Mouse (Mus musculus): ENCODE results near the gene Wdr78. TPM values are rescaled to one million over a fixed set of nuclear protein-coding genes. Genes with fewer than 3 reads are reported as not detected.

Gene Wdr78
- polyA plus RNA-seq, 1 experiment, result 8.5 TPM

GRCm38 (mm10) chr4:103119229-103120027 lies 5.1 kb upstream of the Wdr78 start:
- TF ChIP-seq POLR2A (IDR thresholded peaks at IDR 0.05; ENCODE audit: borderline replicate concordance, extremely low read depth, insufficient read depth, insufficient read length, poor library complexity, severe bottlenecking) (peak; percentile 87), CTCF (IDR thresholded peaks at IDR 0.05; ENCODE audit: borderline replicate concordance, extremely low read depth, insufficient read depth, insufficient read length) (no peak)

GRCm38 (mm10) chr4:103118888-103119228 lies 4.5 kb upstream of the Wdr78 start:
- DNase-seq (ENCODE audit: low read depth), result no peak
- TF ChIP-seq CTCF (IDR thresholded peaks at IDR 0.05; ENCODE audit: borderline replicate concordance, extremely low read depth, insufficient read depth, insufficient read length) (no peak), POLR2A (IDR thresholded peaks at IDR 0.05; ENCODE audit: borderline replicate concordance, extremely low read depth, insufficient read depth, insufficient read length, poor library complexity, severe bottlenecking) (no peak)

More at GRCm38 (mm10) chr4:103119229-103120027, 5.1 kb upstream of the Wdr78 start:
- DNase-seq (ENCODE audit: low read depth), result peak; percentile 85

GRCm38 (mm10) chr4:103113402-103113801 lies 953 bp downstream of the Wdr78 start:
- TF ChIP-seq CTCF (IDR thresholded peaks at IDR 0.05; ENCODE audit: borderline replicate concordance, extremely low read depth, insufficient read depth, insufficient read length), result no peak
- no peak for TF ChIP-seq POLR2A (IDR thresholded peaks at IDR 0.05; ENCODE audit: borderline replicate concordance, extremely low read depth, insufficient read depth, insufficient read length, poor library complexity, severe bottlenecking)
- DNase-seq (ENCODE audit: low read depth), result no peak

- peak; percentile 63 for DNase-seq (ENCODE audit: low read depth)
These were observed 1.7 kb downstream of the Wdr78 start for GRCm38 (mm10) chr4:103112651-103113050.

GRCm38 (mm10) chr4:103098532-103098931 lies 15.8 kb downstream of the Wdr78 start:
- TF ChIP-seq CTCF (IDR thresholded peaks at IDR 0.05; ENCODE audit: borderline replicate concordance, extremely low read depth, insufficient read depth, insufficient read length) (no peak), POLR2A (IDR thresholded peaks at IDR 0.05; ENCODE audit: borderline replicate concordance, extremely low read depth, insufficient read depth, insufficient read length, poor library complexity, severe bottlenecking) (no peak)
- DNase-seq (ENCODE audit: low read depth), result no peak

More at GRCm38 (mm10) chr4:103112651-103113050, 1.7 kb downstream of the Wdr78 start:
- TF ChIP-seq POLR2A (IDR thresholded peaks at IDR 0.05; ENCODE audit: borderline replicate concordance, extremely low read depth, insufficient read depth, insufficient read length, poor library complexity, severe bottlenecking) (no peak), CTCF (IDR thresholded peaks at IDR 0.05; ENCODE audit: borderline replicate concordance, extremely low read depth, insufficient read depth, insufficient read length) (no peak)

- TF ChIP-seq POLR2A (IDR thresholded peaks at IDR 0.05; ENCODE audit: borderline replicate concordance, extremely low read depth, insufficient read depth, insufficient read length, poor library complexity, severe bottlenecking) (no peak), CTCF (IDR thresholded peaks at IDR 0.05; ENCODE audit: borderline replicate concordance, extremely low read depth, insufficient read depth, insufficient read length) (no peak)
These were observed 18.4 kb downstream of the Wdr78 start for GRCm38 (mm10) chr4:103095921-103096320.

GRCm38 (mm10) chr4:103085237-103085636 lies 29.1 kb downstream of the Wdr78 start:
- no peak for TF ChIP-seq POLR2A (IDR thresholded peaks at IDR 0.05; ENCODE audit: borderline replicate concordance, extremely low read depth, insufficient read depth, insufficient read length, poor library complexity, severe bottlenecking)
- TF ChIP-seq CTCF (IDR thresholded peaks at IDR 0.05; ENCODE audit: borderline replicate concordance, extremely low read depth, insufficient read depth, insufficient read length), result no peak
- DNase-seq (ENCODE audit: low read depth), result no peak

More at GRCm38 (mm10) chr4:103095921-103096320, 18.4 kb downstream of the Wdr78 start:
- DNase-seq (ENCODE audit: low read depth), result no peak

- TF ChIP-seq CTCF (IDR thresholded peaks at IDR 0.05; ENCODE audit: borderline replicate concordance, extremely low read depth, insufficient read depth, insufficient read length) (no peak), POLR2A (IDR thresholded peaks at IDR 0.05; ENCODE audit: borderline replicate concordance, extremely low read depth, insufficient read depth, insufficient read length, poor library complexity, severe bottlenecking) (no peak)
- no peak for DNase-seq (ENCODE audit: low read depth)
These were observed 43.7 kb downstream of the Wdr78 start for GRCm38 (mm10) chr4:103070631-103071030.

GRCm38 (mm10) chr4:103067906-103068655 lies 46.3 kb downstream of the Wdr78 start:
- peak; percentile 38 for DNase-seq (ENCODE audit: low read depth)

GRCm38 (mm10) chr4:103064976-103065375 lies 49.4 kb downstream of the Wdr78 start:
- TF ChIP-seq CTCF (IDR thresholded peaks at IDR 0.05; ENCODE audit: borderline replicate concordance, extremely low read depth, insufficient read depth, insufficient read length), result no peak
- no peak for TF ChIP-seq POLR2A (IDR thresholded peaks at IDR 0.05; ENCODE audit: borderline replicate concordance, extremely low read depth, insufficient read depth, insufficient read length, poor library complexity, severe bottlenecking)
- no peak for DNase-seq (ENCODE audit: low read depth)

More at GRCm38 (mm10) chr4:103067906-103068655, 46.3 kb downstream of the Wdr78 start:
- no peak for TF ChIP-seq POLR2A (IDR thresholded peaks at IDR 0.05; ENCODE audit: borderline replicate concordance, extremely low read depth, insufficient read depth, insufficient read length, poor library complexity, severe bottlenecking)
- TF ChIP-seq CTCF (IDR thresholded peaks at IDR 0.05; ENCODE audit: borderline replicate concordance, extremely low read depth, insufficient read depth, insufficient read length), result no peak

GRCm38 (mm10) chr4:103064421-103064820 lies 49.9 kb downstream of the Wdr78 start:
- TF ChIP-seq CTCF (IDR thresholded peaks at IDR 0.05; ENCODE audit: borderline replicate concordance, extremely low read depth, insufficient read depth, insufficient read length) (no peak), POLR2A (IDR thresholded peaks at IDR 0.05; ENCODE audit: borderline replicate concordance, extremely low read depth, insufficient read depth, insufficient read length, poor library complexity, severe bottlenecking) (no peak)
- no peak for DNase-seq (ENCODE audit: low read depth)

Data from brain, embryonic 14.5 days (tissue).